Mouse (Mus musculus) neural tube, embryonic 11.5 days (tissue): Measurements from ENCODE around the gene Tnks2. TPM values are rescaled to one million over a fixed set of nuclear protein-coding genes. Genes with fewer than 3 reads are reported as not detected.

Source experiments
- ATAC-seq: fragments of 200-750 bp; cut with Nextera tagmentation; 2 replicates; pipeline ENCODE4 v1.8.0; 2017; ENCODE audit warnings: moderate number of reproducible peaks, mild to moderate bottlenecking, moderate TSS enrichment, moderate library complexity; ENCODE audit not compliant: insufficient read depth, low FRiP score, low TSS enrichment
- DNase-seq: peaks from one replicate; pipeline ENCODE4 v3.0.0-alpha.2; 2015; ENCODE audit warnings: low spot score
- H3K27ac ChIP-seq: fragments of 300-500 bp; sonication (generic); 2 replicates; pipeline ENCODE4 v1.5.1; 2014; ENCODE audit warnings: low read depth, mild to moderate bottlenecking, low read length
- H3K27me3 ChIP-seq: fragments of 300-500 bp; sonication (generic); 2 replicates; pipeline ENCODE4 v1.6.1; 2014; ENCODE audit warnings: mild to moderate bottlenecking, low read length, mixed read lengths; ENCODE audit not compliant: control insufficient read depth, insufficient read depth
- H3K36me3 ChIP-seq: fragments of 300-500 bp; sonication (generic); 2 replicates; pipeline ENCODE4 v1.6.1; 2014; ENCODE audit warnings: mild to moderate bottlenecking, low read length, moderate library complexity, mixed read lengths; ENCODE audit not compliant: control insufficient read depth, insufficient read depth
- H3K4me1 ChIP-seq: fragments of 300-500 bp; sonication (generic); 2 replicates; pipeline ENCODE4 v1.6.1; 2014; ENCODE audit warnings: low read length, mixed read lengths; ENCODE audit not compliant: control insufficient read depth, insufficient read depth
- H3K4me2 ChIP-seq: fragments of 300-500 bp; sonication (generic); 2 replicates; pipeline ENCODE4 v1.6.1; 2014; ENCODE audit warnings: low read depth, mild to moderate bottlenecking, moderate library complexity
- H3K4me3 ChIP-seq: fragments of 300-500 bp; sonication (generic); 2 replicates; pipeline ENCODE4 v1.5.1; 2014; ENCODE audit warnings: low read depth, low read length
- H3K9ac ChIP-seq: fragments of 300-500 bp; sonication (generic); 2 replicates; pipeline ENCODE4 v1.6.1; 2014; ENCODE audit warnings: mild to moderate bottlenecking, low read length
- H3K9me3 ChIP-seq: fragments of 300-500 bp; sonication (generic); 2 replicates; pipeline ENCODE4 v1.6.1; 2016; ENCODE audit warnings: low read length; ENCODE audit not compliant: control insufficient read depth
- WGBS: fragments of 180-500 bp; shearing (Covaris S2); extraction: QIAGEN DNeasy Blood & Tissue Kit; methylation state at CpG from one replicate; pipeline ENCODE4 v1.1.7; 2014; 5-methylcytosine and 5-hydroxymethylcytosine counted together
- polyA plus RNA-seq: library from polyadenylated mRNA; unstranded; fragments of >200 nt; fragmentation: Nextera tagmentation; extraction: Ambion mirVana; gene quantifications from 2 replicates; pipeline ENCODE4 v1.2.1, GENCODE M21; 2014

Tnks2 gene
- polyA plus RNA-seq, 1 experiment from 2014 or later = 97.0 TPM

- no peak for DNase-seq
- Histone ChIP-seq H3K9ac (no peak overlapping the region), H3K27me3 (no peaks in the 10 kb centered on the region), H3K36me3 (no peaks in the 10 kb centered on the region), H3K4me2 (no peak overlapping the region), H3K4me3 (no peak overlapping the region), H3K27ac (no peak overlapping the region), H3K4me1 (peaks cover 4% of the 10 kb centered on the region; the same call in 1 of the 2 replicates), H3K9me3 (no peaks in the 10 kb centered on the region)
- ATAC-seq = no peak
- 87% methylated on average over 6 of the region's 6 CpGs for WGBS
Observed at GRCm38 (mm10) chr19:36927800-36928361, 93.8 kb downstream of the Tnks2 start.

- Histone ChIP-seq H3K27ac (no peak overlapping the region), H3K4me1 (peaks cover 4% of the 10 kb centered on the region; the same call in 1 of the 2 replicates), H3K27me3 (no peaks in the 10 kb centered on the region), H3K4me2 (no peak overlapping the region), H3K4me3 (no peak overlapping the region), H3K36me3 (no peaks in the 10 kb centered on the region), H3K9me3 (no peaks in the 10 kb centered on the region), H3K9ac (no peak overlapping the region)
- DNase-seq (no peak), ATAC-seq (no peak)
Observed at GRCm38 (mm10) chr19:36929816-36930215, 95.8 kb downstream of the Tnks2 start.

- Histone ChIP-seq H3K9ac (no peak overlapping the region), H3K27ac (no peak overlapping the region), H3K27me3 (no peaks in the 10 kb centered on the region), H3K4me3 (no peak overlapping the region), H3K4me2 (no peak overlapping the region), H3K9me3 (no peaks in the 10 kb centered on the region), H3K4me1 (no peaks in the 10 kb centered on the region), H3K36me3 (no peaks in the 10 kb centered on the region)
- DNase-seq (no peak), ATAC-seq (no peak)
Observed at GRCm38 (mm10) chr19:36932097-36932496, 98.1 kb downstream of the Tnks2 start.

- no peak overlapping the region for H3K4me3 ChIP-seq
- DNase-seq = no peak
- H3K27me3 ChIP-seq = no peaks in the 10 kb centered on the region
- WGBS = 95% methylated on average over 2 of the region's 2 CpGs
- no peak overlapping the region for H3K27ac ChIP-seq
- no peaks in the 10 kb centered on the region for H3K36me3 ChIP-seq
- no peaks in the 10 kb centered on the region for H3K9me3 ChIP-seq
- H3K4me1 ChIP-seq = no peaks in the 10 kb centered on the region
- H3K4me2 ChIP-seq = no peak overlapping the region
- H3K9ac ChIP-seq = no peak overlapping the region
- ATAC-seq = no peak
Observed at GRCm38 (mm10) chr19:36932613-36933012, 98.6 kb downstream of the Tnks2 start.

- Histone ChIP-seq H3K9ac (no peak overlapping the region), H3K4me2 (no peak overlapping the region), H3K4me1 (no peaks in the 10 kb centered on the region), H3K4me3 (no peak overlapping the region), H3K36me3 (no peaks in the 10 kb centered on the region), H3K27me3 (no peaks in the 10 kb centered on the region), H3K27ac (no peak overlapping the region), H3K9me3 (no peaks in the 10 kb centered on the region)
- ATAC-seq (no peak), DNase-seq (no peak)
- WGBS = 91% methylated on average over 4 of the region's 4 CpGs
Observed at GRCm38 (mm10) chr19:36936285-36936684, 102.3 kb downstream of the Tnks2 start.

GRCm38 (mm10) chr19:36938008-36938407 is 104.0 kb downstream of the Tnks2 start:
- Histone ChIP-seq H3K9me3 (no peaks in the 10 kb centered on the region), H3K4me1 (no peaks in the 10 kb centered on the region), H3K27ac (no peak overlapping the region), H3K9ac (no peak overlapping the region), H3K27me3 (no peaks in the 10 kb centered on the region), H3K4me2 (no peak overlapping the region), H3K4me3 (no peak overlapping the region), H3K36me3 (no peaks in the 10 kb centered on the region)
- DNase-seq (no peak), ATAC-seq (no peak)

GRCm38 (mm10) chr19:36940064-36940463 is 106.0 kb downstream of the Tnks2 start:
- Histone ChIP-seq H3K9ac (no peak overlapping the region), H3K4me2 (no peak overlapping the region), H3K27me3 (no peaks in the 10 kb centered on the region), H3K27ac (no peak overlapping the region), H3K4me1 (no peaks in the 10 kb centered on the region), H3K36me3 (no peaks in the 10 kb centered on the region), H3K4me3 (no peak overlapping the region), H3K9me3 (no peaks in the 10 kb centered on the region)
- 85% methylated on average over 1 of the region's 1 CpGs for WGBS
- DNase-seq (no peak), ATAC-seq (no peak)

Other genes with a start within 250 kb of the Tnks2 start
- 2.5 and 3.7 TPM in 2 replicates for gene Ppp1r3c, start 97.6 kb upstream of the Tnks2 start, polyA plus RNA-seq
- gene Fgfbp3, start 85.4 kb downstream of the Tnks2 start, polyA plus RNA-seq = 60.8 and 65.0 TPM in 2 replicates
- gene Btaf1, start 91.8 kb downstream of the Tnks2 start, polyA plus RNA-seq = 21.9 and 22.2 TPM in 2 replicates